Mouse (Mus musculus): ENCODE results near the gene Phlpp1.

- no peak for TF ChIP-seq EP300 (optimal IDR thresholded peaks at IDR 0.05)
- no peak for TF ChIP-seq CTCF (IDR thresholded peaks at IDR 0.05; ENCODE audit: low read depth)
Observed at GRCm38 (mm10) chr1:106316641-106317304, 145.2 kb downstream of the Phlpp1 start.
